Mouse (Mus musculus) olfactory bulb, adult 2 months (tissue): ENCODE measurements around the gene Ntmt1. TPM values are rescaled to one million over a fixed set of nuclear protein-coding genes. Genes with fewer than 3 reads are reported as not detected.
A peak's percentile ranks its signal among the peaks of the same experiment; 100 is the strongest.

Experiments
- H3K27ac ChIP-seq: fragments of 200-500 bp; 2 replicates; pipeline ENCODE4 v1.5.1; 2012; ENCODE audit warnings: low read depth, low read length; ENCODE audit not compliant: insufficient read depth
- H3K4me1 ChIP-seq: fragments of 200-500 bp; 2 replicates; pipeline ENCODE4 v1.6.1; 2012; ENCODE audit warnings: low read length; ENCODE audit not compliant: control insufficient read depth, insufficient read depth
- H3K4me3 ChIP-seq: fragments of 200-500 bp; 2 replicates; pipeline ENCODE4 v1.5.1; 2012; ENCODE audit warnings: mild to moderate bottlenecking, low read depth, low read length, moderate library complexity; ENCODE audit not compliant: insufficient read depth
- CTCF ChIP-seq: fragments of 200-500 bp; IDR thresholded peaks from 2 replicates; pipeline ENCODE4 v1.5.1; 2012; ENCODE audit warnings: low read depth, mild to moderate bottlenecking, low read length, moderate library complexity; ENCODE audit not compliant: insufficient read depth
- POLR2A ChIP-seq: fragments of 200-500 bp; IDR thresholded peaks from 2 replicates; pipeline ENCODE4 v1.6.1; 2012; ENCODE audit warnings: mild to moderate bottlenecking, low read depth, low read length, moderate library complexity; ENCODE audit not compliant: insufficient read depth
- WGBS: fragments of 180-500 bp; shearing (Covaris S2); methylation state at CpG from one replicate; pipeline ENCODE4 v1.1.7; 2018; 5-methylcytosine and 5-hydroxymethylcytosine counted together
- polyA plus RNA-seq: library from polyadenylated mRNA; stranded (reverse); fragments of >200 nt; gene quantifications from 2 replicates; pipeline ENCODE4 v1.2.4, GENCODE M21; 2012; ENCODE audit warnings: low replicate concordance; ENCODE audit not compliant: missing spikeins, insufficient read depth, insufficient read length

Gene Ntmt1
- polyA plus RNA-seq, 1 experiment = not detected

- TF ChIP-seq CTCF = no peak; the same call in 1 of the 2 replicates
- TF ChIP-seq POLR2A = no peak
- Histone ChIP-seq H3K27ac (0 out of 2 replicates have a peak overlapping the region, but pooled peaks have one; percentile 30), H3K4me3 (no peak overlapping the region), H3K4me1 (peaks cover 31% of the 10 kb centered on the region)
- WGBS = 65% methylated on average over 5 of the region's 5 CpGs
Measured at GRCm38 (mm10) chr2:30795889-30796275, 11.7 kb upstream of the Ntmt1 start.

DNA sequence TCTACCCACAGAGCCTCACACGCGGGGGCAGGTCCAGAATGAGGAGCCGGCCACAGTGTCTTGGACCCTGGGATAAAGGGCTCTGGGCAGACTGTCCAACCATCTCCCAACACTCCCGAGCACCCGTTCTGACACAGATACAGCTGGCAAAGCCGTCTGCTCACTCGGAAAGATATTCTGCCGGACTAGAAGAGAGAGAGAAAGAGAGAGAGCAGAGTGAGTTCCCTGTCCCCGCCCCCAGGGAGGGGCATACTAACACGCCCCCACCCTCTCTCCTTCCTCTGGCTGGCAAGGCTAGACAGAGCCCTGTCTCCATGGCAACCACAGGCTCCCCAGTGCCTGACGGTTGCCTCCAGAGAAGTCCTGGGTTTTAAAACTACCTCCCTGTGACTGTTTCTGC lies 11.2 kb upstream of the Ntmt1 start:
- peak overlapping the region; percentile 17; the same call in 1 of the 2 replicates for H3K4me3 ChIP-seq
- peak overlapping the region; percentile 77 for H3K27ac ChIP-seq
- WGBS = 3% methylated on average over 11 of the region's 11 CpGs
- no peak for TF ChIP-seq CTCF
- TF ChIP-seq POLR2A = 0 out of 2 replicates have a peak, but pooled peaks have one; percentile 20
- peaks cover 36% of the 10 kb centered on the region for H3K4me1 ChIP-seq

- 53% methylated on average over 3 of the region's 3 CpGs for WGBS
- peaks cover 41% of the 10 kb centered on the region for H3K4me1 ChIP-seq
- H3K27ac ChIP-seq = no peak overlapping the region
- no peak overlapping the region for H3K4me3 ChIP-seq
- TF ChIP-seq POLR2A (no peak), CTCF (no peak)
Measured at GRCm38 (mm10) chr2:30799456-30799855, 8.2 kb upstream of the Ntmt1 start.

DNA sequence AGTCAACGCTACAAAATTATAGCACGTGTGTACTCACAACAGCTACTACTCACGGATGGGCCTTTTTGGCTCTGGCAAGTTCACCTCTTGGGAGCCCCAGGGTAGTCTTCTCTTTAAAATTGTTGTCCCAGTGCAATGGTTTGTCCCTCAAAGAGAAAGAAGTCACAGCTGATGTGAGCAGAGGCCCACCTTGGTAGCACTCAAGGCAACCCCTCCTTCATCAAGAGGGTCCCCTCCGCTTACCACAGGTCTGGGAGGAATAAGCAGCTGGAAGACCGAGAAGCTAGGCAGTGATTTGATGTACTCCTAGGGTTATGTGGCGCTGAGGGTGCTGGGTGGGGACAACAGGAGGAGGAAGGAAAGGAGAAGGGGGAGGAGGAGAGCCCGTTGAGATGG lies 7.0 kb upstream of the Ntmt1 start:
- Histone ChIP-seq H3K4me1 (peaks cover 36% of the 10 kb centered on the region), H3K4me3 (peak overlapping the region; percentile 54), H3K27ac (no peak overlapping the region)
- TF ChIP-seq POLR2A (no peak), CTCF (no peak)
- WGBS = 37% methylated on average over 7 of the region's 7 CpGs

DNA sequence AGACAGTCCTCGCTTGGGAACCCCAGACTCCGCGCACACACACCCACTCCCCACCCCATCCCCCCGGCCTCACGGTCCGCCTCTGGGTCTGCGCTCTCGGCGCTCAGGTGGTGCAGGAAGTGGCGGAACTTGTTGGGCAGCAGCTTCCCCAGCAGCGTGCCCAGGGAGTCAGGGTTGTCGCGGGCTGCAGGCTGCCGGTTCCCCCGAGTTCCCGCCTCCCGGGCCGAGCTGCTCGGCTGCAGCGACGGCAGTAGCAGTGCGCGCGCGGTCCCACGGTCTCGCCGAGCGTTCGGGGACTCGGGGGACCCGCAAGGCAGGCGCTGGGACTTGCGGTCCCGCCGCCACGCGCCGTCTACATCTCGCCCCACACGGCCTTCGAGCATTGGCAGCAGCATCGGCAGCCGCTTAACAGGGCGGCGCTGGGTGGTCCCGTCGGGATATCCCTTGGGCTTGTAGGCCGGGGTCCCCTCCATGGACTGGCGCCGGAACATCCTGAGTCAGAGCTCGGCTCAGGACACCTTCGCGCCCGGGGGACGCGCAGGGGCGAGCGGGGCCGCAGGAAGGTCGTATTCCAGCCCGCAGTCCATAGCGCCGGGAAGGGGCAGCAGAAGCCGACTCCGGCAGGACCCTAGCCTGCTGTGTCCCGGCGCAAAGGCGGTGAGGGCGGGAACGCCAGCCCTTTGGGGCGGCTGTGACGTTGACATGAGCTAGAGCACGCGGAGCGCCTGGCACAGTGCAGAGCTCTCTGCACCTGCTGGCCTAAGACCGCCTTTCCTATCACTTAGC lies 6.4 kb upstream of the Ntmt1 start:
- WGBS = 2% methylated on average over 77 of the region's 77 CpGs
- no peak for TF ChIP-seq CTCF
- TF ChIP-seq POLR2A = no peak
- Histone ChIP-seq H3K4me3 (peak overlapping the region; percentile 54), H3K4me1 (peaks cover 30% of the 10 kb centered on the region), H3K27ac (peak overlapping the region; percentile 45; the same call in 1 of the 2 replicates)

DNA sequence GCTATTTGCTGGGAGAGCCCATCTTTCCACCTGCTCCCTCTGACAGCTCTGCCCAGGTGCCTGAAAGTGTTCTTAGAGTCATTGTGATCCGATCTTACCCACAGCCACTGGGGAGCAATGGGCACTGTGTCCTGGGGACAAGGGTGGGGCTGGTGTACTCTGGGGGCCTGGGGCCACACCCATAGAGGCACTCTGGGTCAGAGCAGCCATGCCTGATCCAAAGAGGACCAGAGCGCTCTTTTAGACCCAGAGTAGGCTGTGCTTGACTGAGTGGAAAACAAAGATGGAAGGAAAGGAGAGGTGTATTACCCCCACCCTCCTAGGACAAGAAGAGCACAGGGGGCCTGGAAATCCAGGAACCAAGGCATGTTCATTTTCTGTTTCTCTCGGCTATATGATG lies 4.0 kb upstream of the Ntmt1 start, which contains the start of gene 1700001O22Rik:
TSS of gene 1700001O22Rik (minus strand) at position 58 of the 400 bp plus-strand sequence.
- Histone ChIP-seq H3K4me3 (no peak within 1 kb of the TSS), H3K4me1 (peaks cover 26% of the 10 kb centered on the region), H3K27ac (no peak within 1 kb of the TSS)
- WGBS = 90% methylated on average over 3 of the region's 3 CpGs
- TF ChIP-seq POLR2A (no peak), CTCF (no peak)

- Histone ChIP-seq H3K4me3 (no peak overlapping the region), H3K4me1 (peaks cover 30% of the 10 kb centered on the region), H3K27ac (no peak overlapping the region)
- WGBS = 72% methylated on average over 2 of the region's 2 CpGs
- TF ChIP-seq POLR2A = no peak
- no peak for TF ChIP-seq CTCF
Measured at GRCm38 (mm10) chr2:30805983-30806382, 1.6 kb upstream of the Ntmt1 start.

GRCm38 (mm10) chr2:30807147-30807647 lies 429 bp upstream of the Ntmt1 start:
- Histone ChIP-seq H3K4me3 (peak overlapping the region; percentile 73), H3K27ac (no peak overlapping the region), H3K4me1 (peaks cover 22% of the 10 kb centered on the region)
- 4% methylated on average over 28 of the region's 28 CpGs for whole genome bisulfite sequencing
- no peak for TF ChIP-seq CTCF

DNA sequence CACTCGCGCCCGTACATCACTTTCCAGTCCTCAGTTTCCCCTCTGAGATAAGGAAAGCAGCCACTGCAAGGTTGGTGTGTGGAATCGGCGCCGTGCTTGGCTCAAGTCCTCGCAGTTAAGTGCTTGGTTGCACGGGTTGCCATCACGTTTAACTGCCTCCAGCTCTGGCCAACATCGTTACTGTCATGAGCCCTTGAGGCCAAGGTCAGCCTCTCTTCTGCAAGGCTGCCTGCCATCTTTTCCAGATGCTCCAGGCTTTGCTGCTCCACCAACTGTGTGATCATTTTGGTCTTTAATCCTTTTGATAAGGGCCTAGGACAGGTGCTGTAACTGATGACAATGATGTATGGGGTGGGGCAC lies 650 bp downstream of the Ntmt1 start:
- Histone ChIP-seq H3K4me3 (peak overlapping the region; percentile 73), H3K27ac (peak overlapping the region; percentile 49), H3K4me1 (peaks cover 22% of the 10 kb centered on the region)
- no peak for TF ChIP-seq POLR2A
- no peak for TF ChIP-seq CTCF
- 1% methylated on average over 10 of the region's 10 CpGs for WGBS
